Mouse (Mus musculus) bone marrow, adult 2 months (tissue): ENCODE data around the gene Ttpal.

Source experiments
- CTCF ChIP-seq: fragments of 200-500 bp; IDR thresholded peaks from 2 replicates; pipeline ENCODE4 v1.5.1; 2011; ENCODE audit warnings: low read length, control low read depth; ENCODE audit not compliant: control insufficient read depth, insufficient read depth
- POLR2A ChIP-seq: fragments of 200-500 bp; IDR thresholded peaks from 2 replicates; pipeline ENCODE4 v1.6.1; 2011; ENCODE audit warnings: low read depth, mild to moderate bottlenecking, control low read depth, low read length, borderline replicate concordance; ENCODE audit not compliant: control insufficient read depth

DNA sequence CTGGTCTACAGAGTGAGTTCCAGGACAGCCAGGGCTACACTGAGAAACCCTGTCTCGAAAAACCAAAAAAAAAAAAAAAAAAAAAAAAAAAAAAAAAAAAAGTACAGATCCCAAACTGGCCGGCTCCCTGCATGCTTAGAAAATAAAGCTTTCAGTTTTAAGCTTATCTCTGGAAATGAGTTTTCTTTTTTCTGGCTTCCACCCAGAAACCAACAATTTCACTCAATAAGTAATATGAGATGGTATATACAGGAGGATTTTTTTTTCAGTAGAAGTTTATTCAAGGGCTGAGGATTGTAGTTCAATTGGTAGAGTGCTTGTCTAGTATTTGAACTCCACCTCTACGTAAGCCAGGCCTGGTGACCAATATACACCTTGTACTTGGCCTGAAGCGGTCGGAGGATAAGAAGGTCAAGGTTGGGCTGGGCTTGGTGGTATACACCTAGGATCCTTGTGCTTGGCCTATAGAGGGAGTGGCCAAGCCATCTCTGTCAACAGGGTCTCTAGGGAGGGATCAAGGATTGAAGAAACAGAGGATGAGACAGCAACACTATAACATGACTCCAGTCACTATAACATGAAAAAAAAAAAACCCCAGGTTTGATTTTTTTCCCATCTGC is 44.5 kb downstream of the Ttpal start:
- TF ChIP-seq POLR2A (no peak), CTCF (no peak)
